Mouse (Mus musculus) fat pad, adult 2 months (tissue): Measurements from ENCODE around the gene Gpld1.

Experiments used
- DNase-seq: peaks from one replicate; pipeline ENCODE4 v3.0.0-alpha.2; 2011; ENCODE audit warnings: low read depth, low spot score; ENCODE audit errors: extremely low read depth

The Gpld1 gene

GRCm38 (mm10) chr13:25019793-25020539, 77.0 kb downstream of the Gpld1 start, which contains the start of gene Mrs2:
Mrs2 (minus strand) TSS chr13:25020379.
- DNase-seq = no peak

DNA sequence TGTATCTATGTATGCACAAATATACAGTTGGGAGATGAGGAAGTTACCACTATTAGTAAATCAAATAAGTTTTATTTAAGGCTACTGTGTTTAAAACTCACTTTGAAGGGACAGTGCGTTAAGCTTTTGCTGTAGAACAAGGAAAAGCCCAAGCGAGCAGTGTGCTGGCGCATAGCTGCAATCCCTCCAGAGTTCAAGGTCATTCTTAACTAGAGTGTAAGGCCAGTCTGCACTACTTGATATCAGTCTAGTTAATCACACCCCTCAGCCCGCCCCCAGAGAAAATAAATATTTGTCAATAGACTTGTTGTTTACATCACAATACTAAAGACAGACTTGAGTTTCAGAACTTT, 77.6 kb downstream of the Gpld1 start:
- DNase-seq = no peak

DNA sequence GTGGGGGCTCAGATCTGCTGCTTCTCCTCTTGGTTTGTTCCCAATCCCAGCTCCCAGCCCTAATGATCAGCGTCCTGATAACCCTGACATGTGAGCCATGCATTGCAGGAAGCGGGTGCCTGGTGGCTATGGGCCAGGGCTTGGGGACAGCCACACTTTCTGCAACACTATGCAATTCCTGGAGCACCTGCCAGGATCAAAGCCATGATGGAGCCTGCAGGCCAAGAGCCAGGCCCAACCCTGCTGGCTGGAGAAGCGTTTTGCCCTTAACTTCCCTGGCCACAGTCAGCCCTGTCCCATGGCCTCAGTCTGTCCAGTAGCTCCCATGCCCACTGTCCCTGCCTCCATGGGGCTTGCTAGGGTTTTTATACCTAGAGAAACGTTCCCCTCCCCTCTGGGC, 79.4 kb downstream of the Gpld1 start:
- no peak for DNase-seq

- no peak for DNase-seq
Measured at GRCm38 (mm10) chr13:25023129-25023528, 80.2 kb downstream of the Gpld1 start.

GRCm38 (mm10) chr13:25024655-25025054, 81.7 kb downstream of the Gpld1 start:
- DNase-seq = no peak

- no peak for DNase-seq
Measured at GRCm38 (mm10) chr13:25026409-25027113, 83.6 kb downstream of the Gpld1 start.

- DNase-seq = no peak
Measured at GRCm38 (mm10) chr13:25027114-25027425, 84.1 kb downstream of the Gpld1 start.

DNA sequence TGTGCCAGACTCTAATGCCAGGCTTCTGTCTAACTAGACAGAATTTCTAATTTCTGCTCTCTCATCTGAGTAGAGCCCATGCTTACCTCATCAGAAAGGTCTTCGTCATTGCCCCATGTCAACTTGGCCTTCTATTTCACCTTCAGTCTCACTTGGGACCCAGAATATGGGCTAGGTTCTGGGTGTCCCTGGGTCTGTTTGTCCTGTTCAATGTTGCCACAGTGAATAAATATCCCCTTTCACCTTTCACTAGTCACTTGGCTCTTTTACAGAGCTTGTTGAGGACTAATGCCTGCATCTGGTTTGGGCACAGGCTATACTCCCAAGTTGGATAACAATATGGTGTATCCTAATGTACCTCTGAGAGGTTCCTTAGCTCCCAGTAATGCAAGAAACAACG, 96.5 kb downstream of the Gpld1 start:
- DNase-seq = no peak
